Mouse (Mus musculus): ENCODE results near the gene Adam15. TPM values are rescaled to one million over a fixed set of nuclear protein-coding genes. Genes with fewer than 3 reads are reported as not detected.

Adam15 gene
- polyA plus RNA-seq, 1 experiment, result 0.50 TPM

DNA sequence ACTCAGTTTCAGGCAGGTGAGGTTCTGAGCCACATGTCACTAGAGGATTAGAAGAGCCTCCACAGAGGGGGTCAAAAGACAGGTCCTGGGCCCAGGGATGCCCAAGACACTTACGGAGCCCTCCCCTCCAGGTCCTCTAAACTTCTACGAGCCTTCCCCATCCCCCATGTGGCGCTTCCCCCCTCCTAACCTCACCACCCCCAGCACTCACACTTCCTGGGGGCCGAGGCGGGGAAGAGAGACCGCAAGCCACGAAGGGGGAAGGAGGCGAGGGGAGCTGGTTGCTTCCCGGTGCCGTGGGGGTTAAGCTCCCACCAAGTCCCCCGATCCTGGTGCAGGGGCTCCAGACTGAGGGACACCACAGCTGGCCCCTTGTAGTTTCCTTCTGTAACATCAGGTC, 35.7 kb upstream of the Adam15 start:
- H3K9me3 ChIP-seq (ENCODE audit: control insufficient read depth, low read length), result no peaks in the 10 kb centered on the region
- peaks cover 4% of the 10 kb centered on the region; the same call in 1 of the 2 replicates for H3K36me3 ChIP-seq (ENCODE audit: control insufficient read depth)
- peaks cover 5% of the 10 kb centered on the region; the same call in 1 of the 2 replicates for H3K27me3 ChIP-seq (ENCODE audit: control insufficient read depth)
- H3K4me3 ChIP-seq (replicated peaks), result no peak overlapping the region
- no peak for TF ChIP-seq TAL1 (IDR thresholded peaks at IDR 0.05; ENCODE audit: low read length)
- TF ChIP-seq GATA1 (IDR thresholded peaks at IDR 0.05; ENCODE audit: low read length), result no peak
- H3K4me1 ChIP-seq (ENCODE audit: control insufficient read depth), result peaks cover 21% of the 10 kb centered on the region

DNA sequence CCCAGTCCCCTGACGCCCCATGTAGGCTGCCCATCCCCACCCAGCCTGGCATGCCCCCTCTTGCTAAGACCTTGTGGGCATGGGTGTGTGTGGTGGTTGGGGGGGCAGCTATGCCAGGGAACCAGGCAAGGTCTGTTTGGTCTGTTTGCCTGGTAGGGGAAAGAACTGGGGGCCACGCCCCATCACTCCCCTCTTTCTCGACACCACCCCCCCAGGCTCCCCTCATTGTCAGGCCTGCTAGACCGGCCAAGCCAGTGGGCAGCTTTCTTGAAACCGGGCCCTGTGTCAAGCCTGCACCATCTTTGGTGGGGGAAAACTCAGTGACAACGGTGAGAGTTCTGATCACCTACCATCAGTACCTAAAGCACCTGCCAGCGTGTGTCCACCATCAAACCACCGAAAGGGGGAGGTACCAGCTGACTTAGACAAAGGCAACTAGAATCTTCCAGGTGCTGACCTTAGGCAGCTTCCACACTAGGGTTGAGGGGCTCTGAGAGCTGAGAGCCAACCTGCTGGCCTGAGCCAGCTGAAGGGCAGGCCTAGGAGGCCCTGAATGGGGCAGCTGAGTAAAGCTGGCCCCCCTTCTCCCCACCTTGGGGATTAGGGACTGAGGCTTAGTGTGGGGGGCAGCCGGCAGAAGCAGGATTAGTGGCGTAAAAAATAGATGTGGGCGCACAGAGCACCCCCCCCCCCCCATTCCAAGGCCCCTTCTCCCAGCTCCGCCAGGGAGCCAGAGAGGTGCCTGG, 34.7 kb upstream of the Adam15 start:
- TF ChIP-seq TAL1 (IDR thresholded peaks at IDR 0.05; ENCODE audit: low read length), result no peak
- no peak for TF ChIP-seq GATA1 (IDR thresholded peaks at IDR 0.05; ENCODE audit: low read length)
- H3K4me3 ChIP-seq (replicated peaks), result no peak overlapping the region
- H3K36me3 ChIP-seq (ENCODE audit: control insufficient read depth), result peaks cover 12% of the 10 kb centered on the region
- no peaks in the 10 kb centered on the region for H3K27me3 ChIP-seq (ENCODE audit: control insufficient read depth)
- peaks cover 19% of the 10 kb centered on the region for H3K4me1 ChIP-seq (ENCODE audit: control insufficient read depth)
- no peaks in the 10 kb centered on the region for H3K9me3 ChIP-seq (ENCODE audit: control insufficient read depth, low read length)

DNA sequence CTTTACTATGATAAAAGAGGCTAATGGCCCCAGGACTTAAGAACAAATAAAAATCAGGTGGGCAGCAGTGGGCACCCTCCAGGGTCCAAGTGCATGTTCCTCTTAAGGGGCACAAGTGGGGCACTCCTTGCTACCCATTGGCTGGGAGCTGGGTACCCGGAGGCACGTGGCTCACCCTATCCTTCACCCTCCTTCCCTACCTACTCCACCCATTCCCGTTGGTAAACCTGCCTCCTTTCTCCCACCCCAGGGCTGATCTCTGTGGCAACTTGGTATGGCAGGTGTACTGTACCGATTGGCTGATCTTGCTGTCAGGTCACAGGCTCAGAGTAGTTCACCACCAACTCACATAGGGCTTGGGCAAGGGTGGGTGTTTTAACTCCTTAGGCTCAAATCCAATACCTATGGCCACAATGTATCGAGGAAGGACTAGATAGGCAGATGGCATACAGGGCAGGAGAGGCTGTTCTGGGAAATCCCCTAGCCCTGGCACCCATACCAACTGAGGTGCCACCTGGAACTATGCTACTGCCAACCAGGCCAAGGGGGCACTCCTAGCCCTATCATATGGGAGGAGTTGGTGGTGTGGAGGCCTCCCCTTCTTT, 34.0 kb upstream of the Adam15 start:
- H3K27me3 ChIP-seq (ENCODE audit: control insufficient read depth), result no peaks in the 10 kb centered on the region
- H3K36me3 ChIP-seq (ENCODE audit: control insufficient read depth), result peaks cover 14% of the 10 kb centered on the region
- H3K9me3 ChIP-seq (ENCODE audit: control insufficient read depth, low read length), result no peaks in the 10 kb centered on the region

GRCm38 (mm10) chr3:89382950-89383349, 33.2 kb upstream of the Adam15 start:
- H3K4me3 ChIP-seq (replicated peaks), result no peak overlapping the region
- H3K4me1 ChIP-seq (ENCODE audit: control insufficient read depth), result peaks cover 19% of the 10 kb centered on the region
- peaks cover 14% of the 10 kb centered on the region for H3K36me3 ChIP-seq (ENCODE audit: control insufficient read depth)
- H3K9me3 ChIP-seq (ENCODE audit: control insufficient read depth, low read length), result no peaks in the 10 kb centered on the region
- no peaks in the 10 kb centered on the region for H3K27me3 ChIP-seq (ENCODE audit: control insufficient read depth)
- TF ChIP-seq TAL1 (IDR thresholded peaks at IDR 0.05; ENCODE audit: low read length), result no peak
- no peak for TF ChIP-seq GATA1 (IDR thresholded peaks at IDR 0.05; ENCODE audit: low read length)

More for the DNA sequence above, 34.0 kb upstream of the Adam15 start:
- Histone ChIP-seq H3K4me1 (ENCODE audit: control insufficient read depth) (peaks cover 19% of the 10 kb centered on the region), H3K4me3 (replicated peaks) (no peak overlapping the region)
- no peak for TF ChIP-seq TAL1 (IDR thresholded peaks at IDR 0.05; ENCODE audit: low read length)

- H3K9me3 ChIP-seq (ENCODE audit: control insufficient read depth, low read length), result no peaks in the 10 kb centered on the region
- H3K4me3 ChIP-seq (replicated peaks), result no peak overlapping the region
- H3K36me3 ChIP-seq (ENCODE audit: control insufficient read depth), result peaks cover 14% of the 10 kb centered on the region
- peaks cover 14% of the 10 kb centered on the region for H3K4me1 ChIP-seq (ENCODE audit: control insufficient read depth)
- no peak for TF ChIP-seq TAL1 (IDR thresholded peaks at IDR 0.05; ENCODE audit: low read length)
- TF ChIP-seq GATA1 (IDR thresholded peaks at IDR 0.05; ENCODE audit: low read length), result no peak
- no peaks in the 10 kb centered on the region for H3K27me3 ChIP-seq (ENCODE audit: control insufficient read depth)
Observed at GRCm38 (mm10) chr3:89382033-89382882, 32.5 kb upstream of the Adam15 start.

GRCm38 (mm10) chr3:89381233-89381632, 31.4 kb upstream of the Adam15 start:
- Histone ChIP-seq H3K27me3 (ENCODE audit: control insufficient read depth) (no peaks in the 10 kb centered on the region), H3K4me3 (replicated peaks) (no peak overlapping the region), H3K36me3 (ENCODE audit: control insufficient read depth) (peaks cover 14% of the 10 kb centered on the region), H3K9me3 (ENCODE audit: control insufficient read depth, low read length) (no peaks in the 10 kb centered on the region), H3K4me1 (ENCODE audit: control insufficient read depth) (peaks cover 13% of the 10 kb centered on the region)
- TF ChIP-seq TAL1 (IDR thresholded peaks at IDR 0.05; ENCODE audit: low read length) (no peak), GATA1 (IDR thresholded peaks at IDR 0.05; ENCODE audit: low read length) (no peak)

- H3K4me1 ChIP-seq (ENCODE audit: control insufficient read depth), result peaks cover 13% of the 10 kb centered on the region
- H3K36me3 ChIP-seq (ENCODE audit: control insufficient read depth), result peaks cover 14% of the 10 kb centered on the region
- no peak overlapping the region for H3K4me3 ChIP-seq (replicated peaks)
- TF ChIP-seq TAL1 (IDR thresholded peaks at IDR 0.05; ENCODE audit: low read length) (no peak), GATA1 (IDR thresholded peaks at IDR 0.05; ENCODE audit: low read length) (no peak)
- no peaks in the 10 kb centered on the region for H3K9me3 ChIP-seq (ENCODE audit: control insufficient read depth, low read length)
- H3K27me3 ChIP-seq (ENCODE audit: control insufficient read depth), result no peaks in the 10 kb centered on the region
Observed at GRCm38 (mm10) chr3:89380711-89381110, 30.9 kb upstream of the Adam15 start.

GRCm38 (mm10) chr3:89380291-89380690, 30.5 kb upstream of the Adam15 start:
- H3K27me3 ChIP-seq (ENCODE audit: control insufficient read depth), result no peaks in the 10 kb centered on the region
- peaks cover 14% of the 10 kb centered on the region for H3K36me3 ChIP-seq (ENCODE audit: control insufficient read depth)
- TF ChIP-seq TAL1 (IDR thresholded peaks at IDR 0.05; ENCODE audit: low read length) (no peak), GATA1 (IDR thresholded peaks at IDR 0.05; ENCODE audit: low read length) (no peak)
- H3K4me1 ChIP-seq (ENCODE audit: control insufficient read depth), result peaks cover 13% of the 10 kb centered on the region
- H3K9me3 ChIP-seq (ENCODE audit: control insufficient read depth, low read length), result no peaks in the 10 kb centered on the region
- H3K4me3 ChIP-seq (replicated peaks), result no peak overlapping the region
